Mouse (Mus musculus) limb, embryonic 11.5 days (tissue): ENCODE results near the gene Hbb-bh1. TPM values are rescaled to one million over a fixed set of nuclear protein-coding genes. Genes with fewer than 3 reads are reported as not detected.
"Not testable (repeated sequence)": the region's sequence is repeated elsewhere in the genome, so short reads cannot be mapped to it uniquely, and the experiment has no call there.

Source experiments
- ATAC-seq: fragments of 200-750 bp; cut with Nextera tagmentation; 2 replicates; pipeline ENCODE4 v1.8.0; 2017; ENCODE audit warnings: low read depth; ENCODE audit not compliant: insufficient number of reproducible peaks, low FRiP score, low TSS enrichment
- DNase-seq: peaks from one replicate; pipeline ENCODE4 v3.0.0-alpha.2; 2015; ENCODE audit warnings: low spot score
- H3K27ac ChIP-seq: fragments of 300-500 bp; sonication (generic); replicated peaks from 2 replicates; pipeline ENCODE4 v1.5.1; 2014; ENCODE audit warnings: low read depth, mild to moderate bottlenecking, low read length
- H3K27me3 ChIP-seq: fragments of 300-500 bp; sonication (generic); 2 replicates; pipeline ENCODE4 v1.6.1; 2014; ENCODE audit warnings: mild to moderate bottlenecking, low read length, mixed read lengths; ENCODE audit not compliant: control insufficient read depth, insufficient read depth
- H3K36me3 ChIP-seq: fragments of 300-500 bp; sonication (generic); 2 replicates; pipeline ENCODE4 v1.6.1; 2014; ENCODE audit warnings: mild to moderate bottlenecking, low read length, moderate library complexity, mixed read lengths; ENCODE audit not compliant: control insufficient read depth, insufficient read depth
- H3K4me1 ChIP-seq: fragments of 300-500 bp; sonication (generic); 2 replicates; pipeline ENCODE4 v1.6.1; 2014; ENCODE audit warnings: low read length, mixed read lengths; ENCODE audit not compliant: control insufficient read depth, insufficient read depth
- H3K4me2 ChIP-seq: fragments of 300-500 bp; sonication (generic); 2 replicates; pipeline ENCODE4 v1.6.1; 2014; ENCODE audit warnings: low read depth, mild to moderate bottlenecking, moderate library complexity; ENCODE audit not compliant: severe bottlenecking
- H3K4me3 ChIP-seq: fragments of 300-500 bp; sonication (generic); 2 replicates; pipeline ENCODE4 v1.5.1; 2014; ENCODE audit warnings: low read depth, low read length
- H3K9ac ChIP-seq: fragments of 300-500 bp; sonication (generic); 2 replicates; pipeline ENCODE4 v1.6.1; 2014; ENCODE audit warnings: mild to moderate bottlenecking, low read length
- H3K9me3 ChIP-seq: fragments of 300-500 bp; sonication (generic); 2 replicates; pipeline ENCODE4 v1.6.1; 2016; ENCODE audit warnings: low read length; ENCODE audit not compliant: control insufficient read depth
- WGBS: fragments of 180-500 bp; shearing (Covaris S2); extraction: QIAGEN DNeasy Blood & Tissue Kit; methylation state at CpG from one replicate; pipeline ENCODE4 v1.1.7; 2014; 5-methylcytosine and 5-hydroxymethylcytosine counted together
- polyA plus RNA-seq: library from polyadenylated mRNA; unstranded; fragments of >200 nt; fragmentation: Nextera tagmentation; extraction: Ambion mirVana; gene quantifications from 2 replicates; pipeline ENCODE4 v1.2.1, GENCODE M21; 2014

Gene Hbb-bh1
- polyA plus RNA-seq, 1 experiment from 2014 or later = 1,831 TPM

DNA sequence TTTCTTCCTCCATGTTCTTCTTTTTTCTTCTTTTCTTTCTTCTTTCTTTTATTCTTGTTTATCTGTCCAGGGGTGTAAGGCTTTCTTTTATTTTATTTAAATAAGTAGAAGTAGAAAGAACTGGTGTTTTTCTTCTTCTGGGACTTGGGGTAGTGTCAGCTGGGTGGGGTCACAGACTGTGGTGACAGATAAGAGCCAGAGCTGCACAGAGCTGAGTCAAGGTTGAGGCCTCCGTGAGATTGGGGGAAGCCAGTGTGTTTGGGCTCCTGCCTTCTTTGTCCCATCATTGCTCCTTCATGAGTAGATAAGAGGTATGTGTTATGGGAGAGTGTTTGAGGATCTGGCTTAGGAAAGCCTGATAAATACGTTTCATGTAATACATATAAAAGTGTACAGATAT, 16.1 kb upstream of the Hbb-bh1 start:
- Histone ChIP-seq H3K36me3 (no peaks in the 10 kb centered on the region), H3K27ac (no peak overlapping the region), H3K4me2 (no peak overlapping the region), H3K9me3 (no peaks in the 10 kb centered on the region), H3K27me3 (no peaks in the 10 kb centered on the region), H3K4me1 (no peaks in the 10 kb centered on the region), H3K4me3 (no peak overlapping the region), H3K9ac (no peak overlapping the region)
- no peak for DNase-seq
- ATAC-seq = no peak
- 73% methylated on average over 2 of the region's 2 CpGs for WGBS

DNA sequence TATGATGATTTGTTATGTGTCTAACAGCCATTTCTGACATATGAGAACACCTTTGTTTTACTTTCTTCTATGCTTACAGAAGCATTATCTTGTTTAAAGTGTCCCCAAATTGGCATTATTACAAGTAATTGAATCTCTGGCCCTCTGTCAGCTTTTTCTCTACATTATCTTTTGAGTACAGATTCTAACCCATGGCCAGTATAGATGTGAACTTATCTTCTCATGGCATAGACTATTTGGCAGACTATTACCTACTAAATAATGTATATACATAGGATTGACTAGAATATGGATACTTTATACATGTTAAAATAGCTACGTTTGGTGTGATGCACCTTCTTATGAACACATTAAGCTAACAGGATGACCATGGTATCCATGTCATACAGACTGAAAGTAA, 11.7 kb upstream of the Hbb-bh1 start:
- no peak overlapping the region for H3K4me3 ChIP-seq
- H3K27ac ChIP-seq = no peak overlapping the region
- H3K36me3 ChIP-seq = no peaks in the 10 kb centered on the region
- ATAC-seq (no peak), DNase-seq (no peak)
- no peaks in the 10 kb centered on the region for H3K27me3 ChIP-seq
- no peaks in the 10 kb centered on the region for H3K9me3 ChIP-seq
- no peak overlapping the region for H3K4me2 ChIP-seq
- WGBS = 79% methylated on average over 1 of the region's 1 CpGs
- no peaks in the 10 kb centered on the region for H3K4me1 ChIP-seq
- H3K9ac ChIP-seq = no peak overlapping the region

DNA sequence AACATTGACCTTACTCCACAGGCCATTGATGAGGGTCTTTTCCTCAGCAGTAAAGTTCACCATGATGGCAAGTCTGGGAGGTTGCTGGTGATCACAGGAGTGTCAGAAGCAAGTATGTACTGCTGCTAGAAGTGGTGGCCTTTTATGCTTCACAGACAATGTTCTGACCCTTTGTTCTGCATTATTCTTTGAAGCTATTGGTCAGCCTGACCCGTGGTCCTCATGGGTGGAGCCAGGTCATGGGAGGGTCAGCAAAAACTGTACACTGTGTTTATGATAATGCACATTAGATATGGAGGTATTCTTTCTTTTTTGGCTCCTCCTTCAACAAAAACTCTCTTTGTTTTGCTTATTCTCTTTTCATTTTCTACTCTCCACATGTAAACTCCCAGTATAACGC, 10.1 kb upstream of the Hbb-bh1 start, which contains the start of gene Hbb-y:
TSS of gene Hbb-y (minus strand) at position 127 of the 400 bp plus-strand sequence.
- DNase-seq = no peak
- H3K36me3 ChIP-seq = no peaks in the 10 kb centered on the region

DNA sequence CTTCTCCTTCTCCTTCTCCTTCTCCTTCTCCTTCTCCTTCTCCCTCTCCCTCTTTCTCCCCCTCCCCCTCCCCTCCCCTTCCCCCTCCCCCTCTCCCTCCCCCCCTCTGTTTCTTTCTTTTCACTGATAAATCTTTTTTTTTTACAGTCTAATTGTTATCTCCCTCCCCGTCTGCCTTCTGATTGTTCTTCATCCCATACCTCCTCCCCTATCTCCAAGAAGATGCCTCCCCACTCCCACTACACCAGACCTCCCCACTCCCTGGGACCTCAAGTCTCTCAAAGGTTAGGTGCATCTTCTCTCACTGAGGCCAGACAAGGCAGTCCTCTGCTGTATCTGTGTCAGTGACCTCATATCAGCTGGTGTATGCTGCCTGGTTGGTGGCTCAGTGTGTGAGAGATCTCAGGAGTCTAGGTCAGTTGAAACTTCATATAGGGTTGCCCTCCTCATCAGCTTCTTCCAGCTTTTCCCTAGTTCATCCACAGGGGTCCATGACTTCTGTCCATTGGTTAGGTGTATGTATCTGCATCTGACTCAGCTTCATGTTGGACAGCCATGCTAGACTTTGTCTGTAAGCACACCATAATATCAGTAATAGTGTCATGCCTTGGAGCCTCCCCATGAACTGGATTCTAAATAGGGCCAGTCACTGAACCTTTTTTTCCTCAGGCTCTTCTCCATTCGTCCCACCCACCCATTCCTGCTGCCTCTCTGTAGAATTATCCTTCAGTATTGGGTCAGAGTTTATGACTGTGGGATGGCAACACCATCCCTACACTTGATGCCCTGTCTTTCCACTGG, 1.8 kb upstream of the Hbb-bh1 start:
- WGBS = 31% methylated on average over 1 of the region's 2 CpGs
- H3K27me3 ChIP-seq = no peaks in the 10 kb centered on the region
- no peak overlapping the region for H3K4me3 ChIP-seq
- H3K9me3 ChIP-seq = no peaks in the 10 kb centered on the region
- DNase-seq (no peak), ATAC-seq (no peak)
- no peak overlapping the region for H3K27ac ChIP-seq
- no peaks in the 10 kb centered on the region for H3K4me1 ChIP-seq
- H3K4me2 ChIP-seq = no peak overlapping the region
- no peak overlapping the region for H3K9ac ChIP-seq
- H3K36me3 ChIP-seq = no peaks in the 10 kb centered on the region

More for the DNA sequence above, 10.1 kb upstream of the Hbb-bh1 start, which contains the start of gene Hbb-y:
- H3K9ac ChIP-seq = no peak within 1 kb of the TSS
- no peak for ATAC-seq
- H3K9me3 ChIP-seq = no peaks in the 10 kb centered on the region
- H3K4me3 ChIP-seq = no peak within 1 kb of the TSS
- no peaks in the 10 kb centered on the region for H3K4me1 ChIP-seq
- H3K27ac ChIP-seq = no peak within 1 kb of the TSS
- H3K4me2 ChIP-seq = no peak within 1 kb of the TSS
- H3K27me3 ChIP-seq = no peaks in the 10 kb centered on the region
- WGBS = 74% methylated on average over 2 of the region's 2 CpGs

DNA sequence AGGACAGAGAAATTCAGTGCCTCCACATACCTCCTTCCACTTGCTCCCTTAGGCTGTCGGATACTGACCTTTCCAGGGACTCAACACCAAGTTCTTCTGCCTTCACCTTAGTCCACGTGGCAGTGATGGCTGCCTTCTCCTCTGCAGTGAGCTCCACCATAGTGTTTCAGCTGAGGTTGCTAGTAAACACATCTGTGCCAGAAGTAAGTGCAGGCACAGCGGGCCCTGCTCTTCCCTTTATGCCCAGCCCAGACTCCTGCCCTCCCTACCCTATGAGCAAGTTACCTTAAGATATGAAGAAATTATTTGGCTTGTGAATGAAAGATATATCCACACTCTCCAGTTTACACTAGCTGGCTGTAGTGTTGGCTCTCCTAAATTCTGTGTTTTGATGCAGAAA, 2.7 kb downstream of the Hbb-bh1 start, which contains the start of gene Hbb-bh2:
TSS of gene Hbb-bh2 (minus strand) at position 253 of the 400 bp plus-strand sequence.
- no peak within 1 kb of the TSS for H3K9ac ChIP-seq
- ATAC-seq = no peak
- no peak within 1 kb of the TSS for H3K4me2 ChIP-seq
- H3K9me3 ChIP-seq = no peaks in the 10 kb centered on the region
- no peak for DNase-seq
- WGBS = 76% methylated on average over 3 of the region's 3 CpGs
- H3K4me1 ChIP-seq = no peaks in the 10 kb centered on the region
- H3K27me3 ChIP-seq = no peaks in the 10 kb centered on the region
- H3K27ac ChIP-seq = no peak within 1 kb of the TSS
- H3K36me3 ChIP-seq = no peaks in the 10 kb centered on the region
- no peak within 1 kb of the TSS for H3K4me3 ChIP-seq

DNA sequence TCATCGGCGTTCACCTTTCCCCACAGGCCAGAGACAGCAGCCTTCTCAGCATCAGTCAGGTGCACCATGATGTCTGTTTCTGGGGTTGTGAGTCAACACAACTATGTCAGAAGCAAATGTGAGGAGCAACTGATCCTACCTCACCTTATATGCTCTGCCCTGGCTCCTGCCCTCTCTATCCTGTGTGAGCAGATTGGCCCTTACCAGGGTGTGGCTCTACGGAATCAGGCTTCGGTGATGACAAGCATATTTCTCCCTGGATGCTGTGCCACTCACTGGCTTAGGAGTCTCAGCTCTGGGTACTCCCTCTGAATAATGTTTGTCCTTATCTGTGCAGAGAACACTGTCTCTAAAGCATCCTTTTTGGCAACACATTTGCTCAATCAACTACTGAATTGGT, 15.2 kb downstream of the Hbb-bh1 start, which contains the start of gene Hbb-bs:
TSS of gene Hbb-bs (minus strand) at position 289 of the 400 bp plus-strand sequence.
- no peaks in the 10 kb centered on the region for H3K9me3 ChIP-seq
- 99% methylated on average over 4 of the region's 4 CpGs for WGBS
- no peak for DNase-seq

DNA sequence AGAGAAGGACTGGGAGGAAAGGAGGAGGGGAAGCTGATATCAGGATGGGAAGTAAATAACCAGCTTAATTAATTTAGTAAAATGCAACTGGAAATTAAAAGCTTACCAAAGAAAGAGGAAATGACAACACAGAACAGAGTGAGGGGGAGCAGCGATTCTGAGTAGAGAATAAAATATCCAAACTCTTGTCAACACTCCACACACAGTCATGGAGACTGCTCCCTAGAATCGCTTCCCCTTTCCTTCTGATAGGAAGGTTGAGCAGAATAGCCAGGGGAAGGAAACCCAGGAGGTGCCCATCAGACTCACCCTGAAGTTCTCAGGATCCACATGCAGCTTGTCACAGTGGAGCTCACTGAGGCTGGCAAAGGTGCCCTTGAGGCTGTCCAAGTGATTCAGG, 15.8 kb downstream of the Hbb-bh1 start:
- H3K27ac ChIP-seq, H3K36me3 ChIP-seq, H3K9me3 ChIP-seq, H3K4me1 ChIP-seq, H3K27me3 ChIP-seq, DNase-seq, H3K4me2 ChIP-seq, H3K9ac ChIP-seq, ATAC-seq, H3K4me3 ChIP-seq: not testable (repeated sequence)
- WGBS = no CpG with 5 or more reads among the region's 2 CpGs

More for the DNA sequence above, 15.2 kb downstream of the Hbb-bh1 start, which contains the start of gene Hbb-bs:
- no peak within 1 kb of the TSS for H3K4me2 ChIP-seq
- ATAC-seq = no peak
- H3K27me3 ChIP-seq = no peaks in the 10 kb centered on the region
- H3K36me3 ChIP-seq = no peaks in the 10 kb centered on the region
- H3K9ac ChIP-seq = no peak within 1 kb of the TSS
- H3K4me3 ChIP-seq = no peak within 1 kb of the TSS
- H3K27ac ChIP-seq = no peak within 1 kb of the TSS
- H3K4me1 ChIP-seq = no peaks in the 10 kb centered on the region

DNA sequence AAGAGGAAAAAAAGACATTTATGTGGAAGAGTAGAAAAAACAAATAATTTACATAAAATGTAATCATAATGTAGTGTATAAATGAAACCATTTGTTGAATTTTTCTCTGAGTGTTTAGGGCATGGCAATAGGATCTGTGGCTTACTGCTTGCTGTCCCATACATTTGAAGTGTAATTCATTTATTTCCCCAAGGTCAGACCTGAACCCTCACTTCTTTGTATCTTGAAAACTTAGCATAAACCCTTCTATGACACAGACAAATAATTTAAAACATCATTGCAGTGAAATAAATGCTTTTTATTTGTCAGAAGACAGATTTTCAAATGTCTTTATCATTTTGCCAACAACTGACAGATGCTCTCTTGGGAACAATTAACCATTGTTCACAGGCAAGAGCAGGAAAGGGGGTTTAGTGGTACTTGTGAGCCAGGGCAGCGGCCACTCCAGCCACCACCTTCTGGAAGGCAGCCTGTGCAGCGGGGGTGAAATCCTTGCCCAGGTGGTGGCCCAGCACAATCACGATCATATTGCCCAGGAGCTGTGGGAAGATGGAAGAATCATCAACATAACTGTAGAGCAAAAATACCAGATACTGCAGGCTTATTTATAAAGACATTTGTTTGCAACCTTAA, 16.6 kb downstream of the Hbb-bh1 start:
- no peaks in the 10 kb centered on the region for H3K9me3 ChIP-seq
- H3K36me3 ChIP-seq = no peaks in the 10 kb centered on the region
- no peak overlapping the region for H3K9ac ChIP-seq
- H3K4me2 ChIP-seq = no peak overlapping the region
- H3K4me1 ChIP-seq = no peaks in the 10 kb centered on the region
- H3K4me3 ChIP-seq = no peak overlapping the region
- WGBS = 73% methylated on average over 3 of the region's 3 CpGs
- no peak overlapping the region for H3K27ac ChIP-seq
- no peak for DNase-seq
- H3K27me3 ChIP-seq = no peaks in the 10 kb centered on the region
- no peak for ATAC-seq
